Mouse (Mus musculus) intestine, embryonic 15.5 days (tissue): Measurements from ENCODE around the gene Snrpg. TPM values are rescaled to one million over a fixed set of nuclear protein-coding genes. Genes with fewer than 3 reads are reported as not detected.
A peak's percentile ranks its signal among the peaks of the same experiment; 100 is the strongest.

Source experiments
- ATAC-seq: fragments of 200-750 bp; cut with Nextera tagmentation; 2 replicates; pipeline ENCODE4 v1.8.0; 2017; ENCODE audit warnings: moderate TSS enrichment, moderate library complexity
- H3K27ac ChIP-seq: fragments of 300-500 bp; sonication (generic); 2 replicates; pipeline ENCODE4 v1.5.1; 2015; ENCODE audit warnings: mild to moderate bottlenecking, inconsistent platforms
- H3K27me3 ChIP-seq: fragments of 300-500 bp; sonication (generic); replicated peaks from 2 replicates; pipeline ENCODE4 v1.6.1; 2015; ENCODE audit warnings: inconsistent platforms
- H3K36me3 ChIP-seq: fragments of 300-500 bp; sonication (generic); 2 replicates; pipeline ENCODE4 v1.6.1; 2015; ENCODE audit warnings: inconsistent platforms
- H3K4me1 ChIP-seq: fragments of 300-500 bp; sonication (generic); replicated peaks from 2 replicates; pipeline ENCODE4 v1.6.1; 2015; ENCODE audit warnings: inconsistent platforms
- H3K4me2 ChIP-seq: fragments of 300-500 bp; sonication (generic); replicated peaks from 2 replicates; pipeline ENCODE4 v1.6.1; 2015; ENCODE audit warnings: mild to moderate bottlenecking, inconsistent platforms
- H3K4me3 ChIP-seq: fragments of 300-500 bp; sonication (generic); replicated peaks from 2 replicates; pipeline ENCODE4 v1.5.1; 2015; ENCODE audit warnings: inconsistent platforms
- H3K9ac ChIP-seq: fragments of 300-500 bp; sonication (generic); 2 replicates; pipeline ENCODE4 v1.6.1; 2015; ENCODE audit warnings: inconsistent platforms
- H3K9me3 ChIP-seq: fragments of 300-500 bp; sonication (generic); 2 replicates; pipeline ENCODE4 v1.6.1; 2016; ENCODE audit warnings: inconsistent platforms
- WGBS: fragments of 180-500 bp; shearing (Covaris S2); methylation state at CpG from one replicate; pipeline ENCODE4 v1.1.7; 2015; 5-methylcytosine and 5-hydroxymethylcytosine counted together
- polyA plus RNA-seq: library from polyadenylated mRNA; unstranded; fragments of >200 nt; fragmentation: Nextera tagmentation; extraction: Ambion mirVana; gene quantifications from 2 replicates; pipeline ENCODE4 v1.2.1, GENCODE M21; 2015

The Snrpg gene
- polyA plus RNA-seq, 1 experiment from 2014 or later = 541 TPM

DNA sequence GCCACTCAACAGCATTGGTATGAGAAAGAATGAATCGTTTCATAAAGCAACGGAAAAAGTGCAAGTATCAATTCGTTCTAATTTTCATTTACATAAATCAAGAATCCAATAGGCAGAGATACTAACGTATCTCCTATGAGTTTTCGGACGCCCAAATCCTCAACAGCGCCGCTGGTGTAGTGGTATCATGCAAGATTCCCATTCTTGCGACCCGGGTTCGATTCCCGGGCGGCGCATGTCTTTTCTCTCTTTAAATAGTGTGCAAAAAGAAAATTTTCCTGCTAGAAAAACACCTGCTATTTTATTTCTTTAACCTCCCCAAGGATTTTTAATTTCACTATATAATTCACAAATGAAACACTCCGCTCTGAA lies 32.6 kb downstream of the Snrpg start:
- peak; percentile 81 for ATAC-seq
- Histone ChIP-seq H3K4me2 (peak overlapping the region; percentile 56), H3K9me3 (no peaks in the 10 kb centered on the region), H3K4me3 (peak overlapping the region; percentile 83), H3K36me3 (no peaks in the 10 kb centered on the region), H3K27me3 (no peaks in the 10 kb centered on the region), H3K27ac (peak overlapping the region; percentile 100), H3K4me1 (peaks cover 7% of the 10 kb centered on the region), H3K9ac (peak overlapping the region; percentile 95; the same call in 1 of the 2 replicates)
- under 1% methylated on average over 15 of the region's 15 CpGs for WGBS

DNA sequence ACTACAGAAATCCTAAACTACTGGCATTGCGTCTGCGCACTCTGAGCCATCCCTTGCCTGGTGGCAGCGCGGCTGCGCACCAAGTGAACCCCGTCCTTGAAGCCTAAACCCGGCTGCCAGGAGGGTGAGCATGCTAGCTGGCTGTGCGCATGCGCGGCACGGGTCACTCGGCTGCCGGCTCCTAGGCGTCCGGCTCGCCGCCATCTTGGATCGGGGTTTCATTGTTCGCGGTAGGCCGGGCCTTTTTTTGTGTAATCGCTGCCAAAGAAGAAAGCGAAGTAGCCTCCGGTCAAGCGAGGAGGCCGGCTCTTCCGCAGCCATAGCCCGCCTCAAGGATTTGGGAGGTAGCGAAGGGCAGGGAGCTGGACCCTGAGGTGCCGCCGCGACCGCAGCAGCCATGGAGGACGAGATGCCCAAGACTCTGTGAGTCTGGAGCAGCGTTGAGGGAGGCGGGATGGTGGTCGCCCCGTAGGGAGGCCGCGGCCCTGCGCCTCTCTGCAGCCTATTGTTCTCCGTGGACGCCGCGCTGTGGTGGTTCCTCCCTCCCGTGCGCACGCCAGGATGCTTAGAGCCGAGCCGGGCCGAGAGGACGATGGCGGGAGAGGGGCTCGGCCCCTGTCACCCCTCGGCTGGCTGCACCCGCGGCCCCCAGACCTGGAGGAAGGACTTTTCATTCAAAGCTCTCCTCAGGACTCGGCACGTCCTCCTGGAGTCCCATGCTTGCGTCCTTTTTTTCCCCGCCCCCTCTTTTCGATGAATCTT lies 33.2 kb downstream of the Snrpg start, which contains the start of gene Tia1:
Gene Tia1, plus strand, starts transcription at position 120 of the 762 bp plus-strand sequence.
- H3K4me2 ChIP-seq = peak within 1 kb of the TSS; percentile 56
- peak; percentile 97 for ATAC-seq
- WGBS = under 1% methylated on average over 62 of the region's 62 CpGs
- no peaks in the 10 kb centered on the region for H3K27me3 ChIP-seq
- peak within 1 kb of the TSS; percentile 83 for H3K4me3 ChIP-seq
- H3K9me3 ChIP-seq = no peaks in the 10 kb centered on the region
- no peaks in the 10 kb centered on the region for H3K36me3 ChIP-seq
- peak within 1 kb of the TSS; percentile 100 for H3K27ac ChIP-seq
- peak within 1 kb of the TSS; percentile 95 for H3K9ac ChIP-seq
- peaks cover 7% of the 10 kb centered on the region for H3K4me1 ChIP-seq

DNA sequence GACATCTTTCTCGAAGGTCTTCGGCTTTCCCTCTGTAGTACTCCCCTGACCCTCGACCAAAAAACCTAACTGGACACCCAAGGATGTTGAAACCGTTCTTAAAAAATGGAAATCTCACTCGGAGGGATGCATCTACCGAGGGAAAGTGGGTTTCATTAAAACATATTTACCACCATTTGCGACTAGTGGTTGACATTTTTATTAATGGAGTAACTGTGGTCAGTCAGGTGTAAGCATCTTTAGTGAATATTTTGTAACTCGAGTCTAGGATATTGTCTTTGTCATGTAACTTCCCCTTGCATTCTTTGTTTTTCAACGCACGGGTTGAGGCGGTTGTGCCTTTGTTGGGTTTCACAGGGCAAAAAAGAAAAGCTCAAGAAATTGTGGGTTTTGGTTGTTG lies 33.9 kb downstream of the Snrpg start:
- H3K27ac ChIP-seq = peak overlapping the region; percentile 100
- WGBS = under 1% methylated on average over 11 of the region's 11 CpGs
- peak overlapping the region; percentile 83 for H3K4me3 ChIP-seq
- peak overlapping the region; percentile 95 for H3K9ac ChIP-seq
- H3K9me3 ChIP-seq = no peaks in the 10 kb centered on the region
- peaks cover 7% of the 10 kb centered on the region for H3K4me1 ChIP-seq
- H3K27me3 ChIP-seq = no peaks in the 10 kb centered on the region
- peak overlapping the region; percentile 56 for H3K4me2 ChIP-seq
- ATAC-seq = no peak
- no peaks in the 10 kb centered on the region for H3K36me3 ChIP-seq

DNA sequence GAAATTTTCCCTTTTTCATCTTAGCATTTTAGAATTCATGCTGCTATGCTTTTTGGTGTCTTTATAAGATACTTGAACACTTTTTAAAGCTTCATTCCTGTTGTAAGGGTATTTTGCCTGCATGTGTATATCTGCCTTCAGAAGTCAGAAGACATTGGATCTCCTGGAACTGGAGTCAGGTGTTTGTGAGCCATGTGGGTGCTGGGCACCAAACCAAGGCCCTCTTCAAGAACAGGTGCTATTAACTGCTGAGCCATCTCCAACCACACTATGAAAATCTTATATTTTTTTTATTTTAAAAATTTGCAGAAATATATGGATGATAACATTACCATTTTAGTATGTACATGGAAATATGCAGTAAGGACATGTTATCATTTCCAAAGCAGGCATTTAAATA lies 35.2 kb downstream of the Snrpg start:
- Histone ChIP-seq H3K36me3 (no peaks in the 10 kb centered on the region), H3K9me3 (no peaks in the 10 kb centered on the region), H3K27me3 (no peaks in the 10 kb centered on the region), H3K9ac (no peak overlapping the region), H3K27ac (no peak overlapping the region), H3K4me3 (no peak overlapping the region), H3K4me1 (peaks cover 2% of the 10 kb centered on the region; the same call in 1 of the 2 replicates), H3K4me2 (no peak overlapping the region)
- no peak for ATAC-seq

DNA sequence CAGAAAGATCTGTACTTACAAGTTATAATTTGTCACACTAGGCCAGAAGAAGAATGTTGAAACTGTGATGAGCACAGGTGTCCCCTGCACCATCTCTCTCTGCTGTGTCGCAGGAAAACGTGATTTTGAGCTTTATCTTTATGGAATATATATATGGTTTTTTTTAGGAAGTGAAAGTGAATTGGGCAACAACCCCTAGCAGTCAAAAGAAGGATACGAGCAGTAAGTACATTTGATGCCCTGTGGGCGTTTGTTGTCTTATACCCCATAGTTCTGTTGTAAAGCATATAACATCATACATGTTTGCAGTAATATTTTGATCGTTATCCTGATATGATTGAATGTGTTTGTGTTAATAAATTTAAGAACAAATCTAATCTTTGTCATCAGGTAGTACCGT lies 47.6 kb downstream of the Snrpg start:
- Histone ChIP-seq H3K27me3 (no peaks in the 10 kb centered on the region), H3K9ac (no peak overlapping the region), H3K4me3 (no peak overlapping the region), H3K9me3 (no peaks in the 10 kb centered on the region), H3K4me2 (no peak overlapping the region), H3K27ac (no peak overlapping the region), H3K36me3 (peaks cover 28% of the 10 kb centered on the region), H3K4me1 (no peaks in the 10 kb centered on the region)
- no peak for ATAC-seq
- 90% methylated on average over 6 of the region's 6 CpGs for WGBS

- 89% methylated on average over 3 of the region's 3 CpGs for WGBS
- ATAC-seq = no peak
- H3K27me3 ChIP-seq = no peaks in the 10 kb centered on the region
- H3K4me3 ChIP-seq = no peak overlapping the region
- no peak overlapping the region for H3K4me2 ChIP-seq
- no peaks in the 10 kb centered on the region for H3K4me1 ChIP-seq
- H3K27ac ChIP-seq = no peak overlapping the region
- H3K36me3 ChIP-seq = peaks cover 26% of the 10 kb centered on the region
- no peaks in the 10 kb centered on the region for H3K9me3 ChIP-seq
- H3K9ac ChIP-seq = no peak overlapping the region
Observed at GRCm38 (mm10) chr6:86419239-86419638, 48.1 kb downstream of the Snrpg start.

DNA sequence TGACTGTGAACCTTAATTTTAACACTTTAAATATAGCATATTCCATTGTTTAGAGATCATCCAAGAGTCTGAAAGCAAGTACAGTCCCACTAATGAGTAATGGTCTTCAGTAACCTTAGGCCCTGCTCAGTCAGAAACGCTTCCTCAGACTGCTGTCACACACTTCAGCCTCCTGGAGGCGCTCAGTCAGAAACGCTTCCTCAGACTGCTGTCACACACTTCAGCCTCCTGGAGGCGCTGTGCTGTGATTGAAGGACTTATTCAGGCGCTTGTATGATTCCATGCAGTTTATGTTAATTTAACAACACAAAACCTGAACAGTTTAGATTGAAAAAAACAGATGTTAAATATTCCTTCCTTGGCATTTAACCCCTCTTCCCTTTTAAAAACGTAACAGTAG lies 49.4 kb downstream of the Snrpg start:
- H3K4me3 ChIP-seq = no peak overlapping the region
- ATAC-seq = no peak
- peaks cover 26% of the 10 kb centered on the region for H3K36me3 ChIP-seq
- 74% methylated on average over 6 of the region's 6 CpGs for WGBS
- H3K9ac ChIP-seq = no peak overlapping the region
- no peaks in the 10 kb centered on the region for H3K9me3 ChIP-seq
- no peaks in the 10 kb centered on the region for H3K4me1 ChIP-seq
- no peak overlapping the region for H3K4me2 ChIP-seq
- no peaks in the 10 kb centered on the region for H3K27me3 ChIP-seq
- no peak overlapping the region for H3K27ac ChIP-seq

DNA sequence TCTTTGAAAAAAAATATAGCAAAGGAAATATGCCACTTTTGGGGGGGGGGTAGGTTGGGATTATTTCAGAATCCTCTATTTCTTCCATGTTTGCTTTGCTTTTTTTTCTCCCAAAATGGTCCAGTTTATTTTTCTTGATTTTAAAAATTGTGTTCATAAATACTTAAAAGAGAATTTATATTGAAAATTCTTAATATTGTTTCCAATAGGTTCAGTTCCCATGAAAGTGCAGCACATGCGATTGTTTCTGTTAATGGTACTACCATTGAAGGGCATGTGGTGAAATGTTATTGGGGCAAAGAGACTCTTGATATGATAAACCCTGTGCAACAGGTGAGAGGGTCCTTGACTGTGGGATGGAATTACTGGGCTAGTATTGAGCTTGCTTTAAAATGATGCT lies 55.3 kb downstream of the Snrpg start, which contains the start of gene Gm44790:
Gene Gm44790, plus strand, starts transcription at position 301 of the 400 bp plus-strand sequence.
- Histone ChIP-seq H3K4me3 (no peak within 1 kb of the TSS), H3K27ac (no peak within 1 kb of the TSS), H3K27me3 (no peaks in the 10 kb centered on the region), H3K4me2 (no peak within 1 kb of the TSS), H3K9ac (no peak within 1 kb of the TSS), H3K4me1 (no peaks in the 10 kb centered on the region), H3K36me3 (peaks cover 24% of the 10 kb centered on the region), H3K9me3 (no peaks in the 10 kb centered on the region)
- WGBS = 96% methylated on average over 1 of the region's 1 CpGs
- ATAC-seq = no peak

Other genes with a start within 250 kb of the Snrpg start
- 6.3 and 6.5 TPM in 2 replicates for gene Tgfa, start 176.1 kb upstream of the Snrpg start, polyA plus RNA-seq
- 161 and 167 TPM in 2 replicates for gene Fam136a, start 5.7 kb upstream of the Snrpg start, polyA plus RNA-seq
- gene Pcyox1, start 25.9 kb downstream of the Snrpg start, polyA plus RNA-seq = 73.9 and 79.8 TPM in 2 replicates
- 121 and 132 TPM in 2 replicates for gene Tia1, start 32.9 kb downstream of the Snrpg start, polyA plus RNA-seq
- gene Gm44790, start 55.4 kb downstream of the Snrpg start, polyA plus RNA-seq = not detected in 2 replicates
- gene C87436, start 67.1 kb downstream of the Snrpg start, polyA plus RNA-seq = 20.4 and 22.4 TPM in 2 replicates
- gene Pcbp1, start 155.0 kb downstream of the Snrpg start, polyA plus RNA-seq = 508 and 561 TPM in 2 replicates